Mouse (Mus musculus): ENCODE measurements at regions not wholly inside any gene's neighbourhood (a gene's known extent, or its start where the extent isn't known, plus 50 kb on each side); places are given as distances from the start of the nearest gene placed in this dataset.
"Not testable (repeated sequence)": the region's sequence is repeated elsewhere in the genome, so short reads cannot be mapped to it uniquely, and the experiment has no call there.

- DNase-seq (ENCODE audit: low spot score in 2 of 2), result peak in 1 of 2 experiments; percentile 1
These were observed 262.6 kb upstream of the Ywhaq start for GRCm38 (mm10) chr12:21680026-21680425.

GRCm38 (mm10) chr12:21649381-21649780 is 231.9 kb upstream of the Ywhaq start:
- DNase-seq (ENCODE audit: low spot score in 2 of 2), result not testable (repeated sequence)

GRCm38 (mm10) chr12:21613781-21614180 is 196.3 kb upstream of the Ywhaq start:
- peak; percentile 57 to 69 for DNase-seq (ENCODE audit: low spot score in 2 of 2)

- DNase-seq (ENCODE audit: low spot score in 2 of 2), result no peak
These were observed 151.1 kb upstream of the Ywhaq start for GRCm38 (mm10) chr12:21568415-21569040.

- DNase-seq (ENCODE audit: low spot score in 2 of 2), result not testable (repeated sequence)
These were observed 126.5 kb upstream of the Ywhaq start for GRCm38 (mm10) chr12:21543962-21544361.

- peak; percentile 45 to 66 for DNase-seq (ENCODE audit: low spot score in 2 of 2)
These were observed 125.9 kb upstream of the Ywhaq start for GRCm38 (mm10) chr12:21543153-21543894.

- no peak for DNase-seq (ENCODE audit: low spot score in 2 of 2)
These were observed 114.3 kb upstream of the Ywhaq start for GRCm38 (mm10) chr12:21531766-21532165.

- DNase-seq (ENCODE audit: low spot score in 2 of 2), result not testable (repeated sequence)
These were observed 111.9 kb upstream of the Ywhaq start for GRCm38 (mm10) chr12:21529367-21529766.

GRCm38 (mm10) chr12:21527336-21527735 is 109.9 kb upstream of the Ywhaq start:
- not testable (repeated sequence) for DNase-seq (ENCODE audit: low spot score in 2 of 2)

GRCm38 (mm10) chr12:21526906-21527305 is 109.5 kb upstream of the Ywhaq start:
- DNase-seq (ENCODE audit: low spot score in 2 of 2), result not testable (repeated sequence)

- DNase-seq (ENCODE audit: low spot score in 2 of 2), result not testable (repeated sequence)
These were observed 108.1 kb upstream of the Ywhaq start for GRCm38 (mm10) chr12:21525567-21525966.

GRCm38 (mm10) chr12:21522621-21523020 is 105.2 kb upstream of the Ywhaq start:
- no peak for DNase-seq (ENCODE audit: low spot score in 2 of 2)

- no peak for DNase-seq (ENCODE audit: low spot score in 2 of 2)
These were observed 101.6 kb upstream of the Ywhaq start for GRCm38 (mm10) chr12:21519058-21519457.

- DNase-seq (ENCODE audit: low spot score in 2 of 2), result peak in 1 of 2 experiments; percentile 46
These were observed 95.3 kb upstream of the Ywhaq start for GRCm38 (mm10) chr12:21512736-21513135.

GRCm38 (mm10) chr12:21511043-21511665 is 93.7 kb upstream of the Ywhaq start:
- DNase-seq (ENCODE audit: low spot score in 2 of 2), result peak; percentile 58 to 75

GRCm38 (mm10) chr12:21507080-21507479 is 89.6 kb upstream of the Ywhaq start:
- no peak for DNase-seq (ENCODE audit: low spot score in 2 of 2)

GRCm38 (mm10) chr12:21505731-21506368 is 88.4 kb upstream of the Ywhaq start:
- no peak for DNase-seq (ENCODE audit: low spot score in 2 of 2)

- DNase-seq (ENCODE audit: low spot score in 2 of 2), result no peak
These were observed 85.8 kb upstream of the Ywhaq start for GRCm38 (mm10) chr12:21503250-21503649.

- DNase-seq (ENCODE audit: low spot score in 2 of 2), result no peak
These were observed 79.5 kb upstream of the Ywhaq start for GRCm38 (mm10) chr12:21496974-21497373.

GRCm38 (mm10) chr12:21495511-21495910 is 78.1 kb upstream of the Ywhaq start:
- no peak for DNase-seq (ENCODE audit: low spot score in 2 of 2)

GRCm38 (mm10) chr12:21493471-21493870 is 76.0 kb upstream of the Ywhaq start:
- peak in 1 of 2 experiments; percentile 53 for DNase-seq (ENCODE audit: low spot score in 2 of 2)

All from left cerebral cortex, adult 18-20 months (tissue).